Mouse (Mus musculus) midbrain, embryonic 11.5 days (tissue): ENCODE results near the gene Galnt15. TPM values are rescaled to one million over a fixed set of nuclear protein-coding genes. Genes with fewer than 3 reads are reported as not detected.

ENCODE experiments used
- ATAC-seq: fragments of 200-750 bp; cut with Nextera tagmentation; 2 replicates; pipeline ENCODE4 v1.8.0; 2017; ENCODE audit warnings: moderate TSS enrichment, moderate library complexity; ENCODE audit not compliant: low FRiP score
- DNase-seq: peaks from one replicate; pipeline ENCODE4 v3.0.0; 2015; ENCODE audit warnings: low spot score; ENCODE audit errors: missing footprints
- H3K27ac ChIP-seq: fragments of 300-500 bp; sonication (generic); 2 replicates; pipeline ENCODE4 v1.5.1; 2014; ENCODE audit warnings: low read depth, low read length
- H3K27me3 ChIP-seq: fragments of 300-500 bp; sonication (generic); 2 replicates; pipeline ENCODE4 v1.6.1; 2014; ENCODE audit warnings: mild to moderate bottlenecking, low read length, moderate library complexity, mixed read lengths; ENCODE audit not compliant: control insufficient read depth, insufficient read depth
- H3K36me3 ChIP-seq: fragments of 300-500 bp; sonication (generic); 2 replicates; pipeline ENCODE4 v1.6.1; 2014; ENCODE audit warnings: mild to moderate bottlenecking, low read length, moderate library complexity, mixed read lengths; ENCODE audit not compliant: control insufficient read depth, insufficient read depth
- H3K4me1 ChIP-seq: fragments of 300-500 bp; sonication (generic); 2 replicates; pipeline ENCODE4 v1.6.1; 2014; ENCODE audit warnings: low read length; ENCODE audit not compliant: control insufficient read depth, insufficient read depth
- H3K4me2 ChIP-seq: fragments of 300-500 bp; sonication (generic); 2 replicates; pipeline ENCODE4 v1.6.1; 2014; ENCODE audit warnings: mild to moderate bottlenecking, moderate library complexity
- H3K4me3 ChIP-seq: fragments of 300-500 bp; sonication (generic); 2 replicates; pipeline ENCODE4 v1.5.1; 2014; ENCODE audit warnings: low read depth, low read length
- H3K9ac ChIP-seq: fragments of 300-500 bp; sonication (generic); 2 replicates; pipeline ENCODE4 v1.6.1; 2014; ENCODE audit warnings: low read length
- H3K9me3 ChIP-seq: fragments of 300-500 bp; sonication (generic); 2 replicates; pipeline ENCODE4 v1.6.1; 2016; ENCODE audit warnings: low read length; ENCODE audit not compliant: control insufficient read depth
- WGBS: fragments of 180-500 bp; shearing (Covaris S2); extraction: QIAGEN DNeasy Blood & Tissue Kit; methylation state at CpG from one replicate; pipeline ENCODE4 v1.1.7; 2014; 5-methylcytosine and 5-hydroxymethylcytosine counted together
- polyA plus RNA-seq: library from polyadenylated mRNA; unstranded; fragments of >200 nt; fragmentation: Nextera tagmentation; extraction: Ambion mirVana; gene quantifications from 2 replicates; pipeline ENCODE4 v1.2.1, GENCODE M21; 2014

Gene Galnt15
- polyA plus RNA-seq, 1 experiment from 2014 or later: 0.08 TPM

DNA sequence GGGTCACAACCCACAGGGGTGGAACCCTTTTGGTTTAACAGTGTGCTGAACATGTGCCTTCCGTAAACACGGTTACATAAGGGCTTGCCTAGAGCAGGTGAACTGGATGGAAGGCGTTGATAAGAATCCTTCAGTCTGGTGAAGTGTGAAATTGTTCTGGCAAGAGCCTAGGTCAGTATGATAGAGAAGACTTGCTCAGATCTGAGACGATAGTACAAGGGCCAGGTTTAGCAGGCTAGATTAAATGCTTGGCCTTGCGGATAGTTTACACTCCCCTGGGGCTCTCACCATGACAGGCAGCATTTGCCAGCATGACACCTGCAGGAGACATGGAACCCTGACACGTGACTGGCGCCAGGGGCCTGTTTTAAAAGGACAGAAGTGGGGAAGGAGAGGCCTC is 76.9 kb downstream of the Galnt15 start:
- Histone ChIP-seq H3K27me3 (no peaks in the 10 kb centered on the region), H3K36me3 (no peaks in the 10 kb centered on the region), H3K4me3 (no peak overlapping the region), H3K9ac (no peak overlapping the region), H3K4me2 (no peak overlapping the region), H3K27ac (no peak overlapping the region), H3K9me3 (no peaks in the 10 kb centered on the region), H3K4me1 (no peaks in the 10 kb centered on the region)
- no peak for DNase-seq
- WGBS: 66% methylated on average over 7 of the region's 7 CpGs
- no peak for ATAC-seq

GRCm38 (mm10) chr14:32106911-32107310 is 78.1 kb downstream of the Galnt15 start:
- Histone ChIP-seq H3K9me3 (no peaks in the 10 kb centered on the region), H3K27me3 (no peaks in the 10 kb centered on the region), H3K4me1 (no peaks in the 10 kb centered on the region), H3K4me3 (no peak overlapping the region), H3K27ac (no peak overlapping the region), H3K36me3 (no peaks in the 10 kb centered on the region), H3K9ac (no peak overlapping the region), H3K4me2 (no peak overlapping the region)
- DNase-seq (no peak), ATAC-seq (no peak)
- WGBS: 91% methylated on average over 4 of the region's 4 CpGs

Other genes with a start within 250 kb of the Galnt15 start
- 8.9 and 9.4 TPM in 2 replicates for gene Ankrd28, start 198.3 kb upstream of the Galnt15 start, polyA plus RNA-seq
- gene Oxnad1, start 56.4 kb downstream of the Galnt15 start, polyA plus RNA-seq: 21.6 and 25.8 TPM in 2 replicates
- 93.2 and 94.8 TPM in 2 replicates for gene Dph3, start 56.7 kb downstream of the Galnt15 start, polyA plus RNA-seq
- not detected in 2 replicates for gene Msmb, start 113.0 kb downstream of the Galnt15 start, polyA plus RNA-seq
- 106 and 111 TPM in 2 replicates for gene Ncoa4, start 130.9 kb downstream of the Galnt15 start, polyA plus RNA-seq
- 271 and 283 TPM in 2 replicates for gene Timm23, start 172.9 kb downstream of the Galnt15 start, polyA plus RNA-seq
- 66.1 and 70.1 TPM in 2 replicates for gene Parg, start 173.0 kb downstream of the Galnt15 start, polyA plus RNA-seq